Mouse (Mus musculus): ENCODE measurements around the gene Fbxo31.

GRCm38 (mm10) chr8:121547132-121547531 is 31.5 kb downstream of the Fbxo31 start:
- TF ChIP-seq POLR2AphosphoS5 (IDR thresholded peaks at IDR 0.05; ENCODE audit: insufficient replicate concordance, low read depth, low read length) (no peak), CTCF (IDR thresholded peaks at IDR 0.05; ENCODE audit: low read depth, low read length) (peak; percentile 93)
